Mouse (Mus musculus): Measurements from ENCODE around the gene Fndc3b.

DNA sequence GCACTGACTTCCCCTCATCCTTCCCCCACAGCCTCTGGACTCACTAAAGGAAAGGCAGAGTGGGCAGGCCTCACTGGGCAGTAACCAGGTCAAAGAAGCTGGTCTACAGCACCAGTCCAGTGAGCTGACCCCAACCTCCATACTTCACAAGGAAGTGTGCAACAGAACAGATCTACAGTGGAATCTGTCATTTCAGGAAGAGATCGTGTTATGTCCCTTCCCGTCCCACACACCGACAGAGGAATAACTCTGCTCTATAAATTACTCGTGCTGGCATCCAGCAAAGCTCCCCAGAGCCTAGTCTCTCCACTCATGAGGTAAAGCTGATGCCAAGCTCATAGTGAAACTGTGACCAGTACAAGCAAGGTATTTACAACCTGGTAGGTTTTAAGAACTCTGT lies 27.7 kb downstream of the Fndc3b start:
- TF ChIP-seq EP300 (IDR thresholded peaks at IDR 0.05; ENCODE audit: low read depth): no peak
- no peak for TF ChIP-seq CTCF (IDR thresholded peaks at IDR 0.05; ENCODE audit: low read depth)

Measured in liver, postnatal 0 days (tissue).